Mouse (Mus musculus): ENCODE measurements around the gene Tmprss6.

GRCm38 (mm10) chr15:78481448-78482000 lies 13.1 kb upstream of the Tmprss6 start:
- TF ChIP-seq POLR2A (IDR thresholded peaks at IDR 0.05; ENCODE audit: low read depth, low read length) (no peak), CTCF (IDR thresholded peaks at IDR 0.05; ENCODE audit: extremely low read depth, insufficient read length, insufficient replicate concordance, low read depth, low read length) (no peak)

Data from small intestine, adult 2 months (tissue).